Mouse (Mus musculus) G1E-ER4 (cell line): Measurements from ENCODE around the gene Cdc25b. TPM values are rescaled to one million over a fixed set of nuclear protein-coding genes. Genes with fewer than 3 reads are reported as not detected.

ENCODE experiments used
- GATA1 ChIP-seq: IDR thresholded peaks from one replicate; pipeline ENCODE4 v1.8.0; 2012; ENCODE audit warnings: low read length, inconsistent platforms
- polyA plus RNA-seq: library from polyadenylated mRNA; stranded (reverse); fragments of >175 nt; gene quantifications from 2 replicates; pipeline ENCODE4 v1.2.3, GENCODE M21; 2012

The Cdc25b gene
- polyA plus RNA-seq, 1 experiment, result 11.2 TPM

GRCm38 (mm10) chr2:131203816-131204409, 17.2 kb downstream of the Cdc25b start:
- TF ChIP-seq GATA1, result no peak

GRCm38 (mm10) chr2:131204410-131204981, 17.7 kb downstream of the Cdc25b start:
- TF ChIP-seq GATA1, result no peak

GRCm38 (mm10) chr2:131205521-131206182, 18.9 kb downstream of the Cdc25b start:
- TF ChIP-seq GATA1, result peak; percentile 99

GRCm38 (mm10) chr2:131206778-131207177, 20.0 kb downstream of the Cdc25b start, which contains the start of gene Ap5s1:
TSS of gene Ap5s1 (plus strand) at chr2:131207078.
- TF ChIP-seq GATA1, result no peak

GRCm38 (mm10) chr2:131208356-131208755, 21.6 kb downstream of the Cdc25b start:
- no peak for TF ChIP-seq GATA1

- no peak for TF ChIP-seq GATA1
Observed at GRCm38 (mm10) chr2:131209125-131209795, 22.5 kb downstream of the Cdc25b start.

- no peak for TF ChIP-seq GATA1
Observed at GRCm38 (mm10) chr2:131209969-131210792, 23.4 kb downstream of the Cdc25b start.

GRCm38 (mm10) chr2:131211026-131211615, 24.4 kb downstream of the Cdc25b start:
- TF ChIP-seq GATA1, result no peak

- peak; percentile 67 for TF ChIP-seq GATA1
Observed at GRCm38 (mm10) chr2:131213773-131214172, 27.0 kb downstream of the Cdc25b start.

GRCm38 (mm10) chr2:131215941-131216858, 29.5 kb downstream of the Cdc25b start:
- TF ChIP-seq GATA1, result no peak

- no peak for TF ChIP-seq GATA1
Observed at GRCm38 (mm10) chr2:131220030-131220429, 33.3 kb downstream of the Cdc25b start.

- no peak for TF ChIP-seq GATA1
Observed at GRCm38 (mm10) chr2:131221853-131222515, 35.2 kb downstream of the Cdc25b start.

GRCm38 (mm10) chr2:131222562-131222961, 35.8 kb downstream of the Cdc25b start:
- no peak for TF ChIP-seq GATA1
